Mouse (Mus musculus) kidney, adult 2 months (tissue): ENCODE results near the gene Hmgcs2. TPM values are rescaled to one million over a fixed set of nuclear protein-coding genes. Genes with fewer than 3 reads are reported as not detected.
"Not testable (repeated sequence)": the region's sequence is repeated elsewhere in the genome, so short reads cannot be mapped to it uniquely, and the experiment has no call there.

Source experiments
- DNase-seq: peaks from one replicate; pipeline ENCODE4 v3.0.0; 2021
- H3K27ac ChIP-seq: fragments of 200-500 bp; 2 replicates; pipeline ENCODE4 v1.5.1; 2012; ENCODE audit warnings: low read depth, low read length, control low read depth, inconsistent platforms; ENCODE audit not compliant: insufficient read depth
- H3K27me3 ChIP-seq: fragments of 200-500 bp; replicated peaks from 2 replicates; pipeline ENCODE4 v1.6.1; 2012; ENCODE audit warnings: mild to moderate bottlenecking, moderate library complexity, low read length, inconsistent platforms; ENCODE audit not compliant: control insufficient read depth, insufficient read depth
- H3K36me3 ChIP-seq: fragments of 200-500 bp; 2 replicates; pipeline ENCODE4 v1.6.1; 2012; ENCODE audit warnings: mild to moderate bottlenecking, moderate library complexity, low read length, inconsistent platforms; ENCODE audit not compliant: control insufficient read depth, insufficient read depth
- H3K4me1 ChIP-seq: fragments of 200-500 bp; 2 replicates; pipeline ENCODE4 v1.6.1; 2011; ENCODE audit warnings: low read length; ENCODE audit not compliant: control insufficient read depth, insufficient read depth
- H3K4me3 ChIP-seq: fragments of 200-500 bp; 2 replicates; pipeline ENCODE4 v1.5.1; 2011; ENCODE audit warnings: mild to moderate bottlenecking, low read depth, low read length, control low read depth; ENCODE audit not compliant: insufficient read depth
- CTCF ChIP-seq: fragments of 200-500 bp; conservative IDR thresholded peaks from 2 replicates; pipeline ENCODE4 v1.5.1; 2011; ENCODE audit warnings: low read depth, mild to moderate bottlenecking, control low read depth, low read length, moderate library complexity, mixed read lengths; ENCODE audit not compliant: insufficient read depth, insufficient read length
- POLR2A ChIP-seq: fragments of 200-500 bp; IDR thresholded peaks from one replicate; pipeline ENCODE4 v1.6.1; 2011; ENCODE audit warnings: low read depth, low read length, control low read depth
- WGBS: fragments of 180-500 bp; shearing (Covaris S2); methylation state at CpG from one replicate; pipeline ENCODE4 v1.1.7; 2018; 5-methylcytosine and 5-hydroxymethylcytosine counted together
- polyA plus RNA-seq: library from polyadenylated mRNA; depleted of rRNA; stranded (reverse); fragments of >200 nt; gene quantifications from 2 replicates; pipeline ENCODE4 v1.2.3, GENCODE M21; 2012

The Hmgcs2 gene
- polyA plus RNA-seq, 1 experiment, result 39.0 TPM

GRCm38 (mm10) chr3:98336661-98337654 lies 56.7 kb downstream of the Hmgcs2 start:
- no peaks in the 10 kb centered on the region for H3K27me3 ChIP-seq
- H3K4me3 ChIP-seq, result no peak overlapping the region
- TF ChIP-seq CTCF (no peak), POLR2A (no peak)
- no peaks in the 10 kb centered on the region for H3K36me3 ChIP-seq
- no peak for DNase-seq
- 88% methylated on average over 22 of the region's 22 CpGs for WGBS
- H3K4me1 ChIP-seq, result no peaks in the 10 kb centered on the region; the same call in 1 of the 2 replicates
- no peak overlapping the region for H3K27ac ChIP-seq

DNA sequence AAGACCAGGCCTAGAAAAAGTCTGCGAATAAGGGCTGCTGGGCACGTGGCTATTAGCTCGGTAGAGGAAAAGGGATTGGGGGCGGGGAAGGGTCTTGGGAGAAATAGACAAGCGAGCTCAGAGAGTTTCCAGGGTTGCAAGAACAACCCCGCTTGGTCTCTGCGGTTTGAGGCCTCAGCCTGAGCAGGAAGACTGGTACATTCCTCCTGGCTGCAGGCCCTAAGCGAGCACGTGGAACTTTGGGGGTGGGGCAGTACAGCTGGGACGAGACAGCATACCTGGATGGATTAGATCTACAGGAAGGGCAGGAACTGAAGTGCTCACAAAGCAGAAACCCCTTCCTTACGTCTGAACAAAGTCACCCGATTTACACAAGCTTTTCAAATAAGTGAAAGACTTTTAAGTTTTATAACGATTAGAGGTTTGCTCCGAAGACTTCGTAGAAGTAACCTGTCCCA lies 58.4 kb downstream of the Hmgcs2 start:
- H3K27ac ChIP-seq, result no peak overlapping the region
- 13% methylated on average over 15 of the region's 15 CpGs for WGBS
- no peaks in the 10 kb centered on the region; the same call in 1 of the 2 replicates for H3K4me1 ChIP-seq
- H3K36me3 ChIP-seq, result no peaks in the 10 kb centered on the region
- no peaks in the 10 kb centered on the region for H3K27me3 ChIP-seq
- TF ChIP-seq POLR2A, result no peak
- no peak for TF ChIP-seq CTCF
- peak overlapping the region; percentile 47; the same call in 1 of the 2 replicates for H3K4me3 ChIP-seq
- peak; percentile 85 for DNase-seq

- WGBS, result under 1% methylated on average over 46 of the region's 46 CpGs
- H3K4me3 ChIP-seq, result peak overlapping the region; percentile 47
- H3K36me3 ChIP-seq, result no peaks in the 10 kb centered on the region
- no peak for TF ChIP-seq POLR2A
- TF ChIP-seq CTCF, result no peak
- H3K27me3 ChIP-seq, result no peaks in the 10 kb centered on the region
- no peak overlapping the region for H3K27ac ChIP-seq
- H3K4me1 ChIP-seq, result no peaks in the 10 kb centered on the region; the same call in 1 of the 2 replicates
- peak; percentile 30 for DNase-seq
Measured at GRCm38 (mm10) chr3:98339097-98339705, 59.0 kb downstream of the Hmgcs2 start.

- peak; percentile 75 for DNase-seq
- H3K4me1 ChIP-seq, H3K27me3 ChIP-seq, H3K36me3 ChIP-seq, H3K27ac ChIP-seq: not testable (repeated sequence)
- WGBS, result 2% methylated on average over 10 of the region's 10 CpGs
- peak within 1 kb of the TSS; percentile 47 for H3K4me3 ChIP-seq
Measured at GRCm38 (mm10) chr3:98339706-98340109, 59.5 kb downstream of the Hmgcs2 start, which contains the start of gene Phgdh. TSS of gene Phgdh (minus strand) at chr3:98339990.

DNA sequence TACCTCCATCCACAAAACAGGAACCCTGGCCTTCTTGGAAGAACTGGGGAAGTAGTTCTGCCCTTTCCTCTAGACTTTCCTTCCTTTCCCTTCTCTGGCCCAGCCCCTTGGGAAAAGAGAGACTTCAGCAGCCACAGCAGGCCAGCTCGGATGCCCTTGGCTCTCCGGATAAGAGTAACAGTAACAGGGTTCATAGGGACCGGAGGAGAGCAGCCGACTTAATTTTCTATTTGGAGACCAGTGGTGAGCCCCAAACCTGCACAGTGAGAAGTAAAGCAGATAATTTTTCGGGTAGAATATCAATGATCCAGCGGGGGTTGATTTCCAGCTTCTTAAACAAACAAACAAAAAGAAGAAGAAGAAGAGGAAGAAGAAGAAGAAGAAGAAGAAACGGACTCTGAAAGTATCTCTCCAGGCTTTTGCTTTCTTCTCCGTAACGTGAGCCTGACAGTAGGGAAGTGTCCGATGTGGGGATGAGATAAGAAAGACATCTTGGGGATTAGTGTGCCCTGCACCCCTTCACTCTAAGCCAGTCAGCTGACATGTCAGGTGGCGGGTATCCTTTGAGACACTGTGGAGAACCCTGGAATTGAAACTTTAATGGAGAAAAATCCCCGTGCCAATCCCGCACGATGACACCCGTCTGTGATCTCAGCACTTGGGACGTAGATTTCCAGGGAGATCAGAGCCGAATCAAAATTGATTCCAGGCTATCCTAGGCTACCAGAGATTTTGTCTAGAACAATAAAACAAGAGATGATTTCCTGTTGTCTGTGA lies 60.8 kb downstream of the Hmgcs2 start:
- Histone ChIP-seq H3K4me1 (no peaks in the 10 kb centered on the region; the same call in 1 of the 2 replicates), H3K27ac (no peak overlapping the region), H3K36me3 (no peaks in the 10 kb centered on the region), H3K27me3 (no peaks in the 10 kb centered on the region), H3K4me3 (no peak overlapping the region)
- TF ChIP-seq CTCF (no peak), POLR2A (no peak)
- WGBS, result 92% methylated on average over 17 of the region's 17 CpGs
- no peak for DNase-seq

GRCm38 (mm10) chr3:98343235-98343634 lies 63.0 kb downstream of the Hmgcs2 start:
- no peak for DNase-seq
- 83% methylated on average over 3 of the region's 3 CpGs for WGBS
- H3K4me3 ChIP-seq, result no peak overlapping the region
- no peaks in the 10 kb centered on the region; the same call in 1 of the 2 replicates for H3K4me1 ChIP-seq
- H3K27me3 ChIP-seq, result no peaks in the 10 kb centered on the region
- TF ChIP-seq POLR2A (no peak), CTCF (no peak)
- H3K27ac ChIP-seq, result no peak overlapping the region
- H3K36me3 ChIP-seq, result no peaks in the 10 kb centered on the region
